Mouse (Mus musculus) C2C12 (cell line): ENCODE data around the gene Taf10.

Experiments used
- CEBPB ChIP-seq: IDR thresholded peaks from one replicate; pipeline ENCODE4 v1.6.1; 2011; ENCODE audit warnings: low read depth, mild to moderate bottlenecking, control low read depth, moderate library complexity
- CTCF ChIP-seq: IDR thresholded peaks from one replicate; pipeline ENCODE4 v1.5.1; 2011; ENCODE audit not compliant: control insufficient read depth, insufficient read depth, insufficient read length
- FOSL1 ChIP-seq: IDR thresholded peaks from one replicate; pipeline ENCODE4 v1.8.0; 2011; ENCODE audit warnings: mild to moderate bottlenecking, low read length; ENCODE audit not compliant: poor library complexity, insufficient read depth, severe bottlenecking
- MAX ChIP-seq: IDR thresholded peaks from one replicate; pipeline ENCODE4 v1.6.1; 2011; ENCODE audit warnings: mild to moderate bottlenecking, control low read depth
- MYOD1 ChIP-seq: IDR thresholded peaks from one replicate; pipeline ENCODE4 v1.6.1; 2011; ENCODE audit warnings: low read depth; ENCODE audit not compliant: control insufficient read depth, insufficient read length
- MYOG ChIP-seq: IDR thresholded peaks from one replicate; pipeline ENCODE4 v1.6.1; 2011; ENCODE audit not compliant: control insufficient read depth, insufficient read length; ENCODE audit errors: extremely low read depth
- USF1 ChIP-seq: IDR thresholded peaks from one replicate; pipeline ENCODE4 v1.6.1; 2011; ENCODE audit warnings: low read depth, mild to moderate bottlenecking, control low read depth, moderate library complexity

DNA sequence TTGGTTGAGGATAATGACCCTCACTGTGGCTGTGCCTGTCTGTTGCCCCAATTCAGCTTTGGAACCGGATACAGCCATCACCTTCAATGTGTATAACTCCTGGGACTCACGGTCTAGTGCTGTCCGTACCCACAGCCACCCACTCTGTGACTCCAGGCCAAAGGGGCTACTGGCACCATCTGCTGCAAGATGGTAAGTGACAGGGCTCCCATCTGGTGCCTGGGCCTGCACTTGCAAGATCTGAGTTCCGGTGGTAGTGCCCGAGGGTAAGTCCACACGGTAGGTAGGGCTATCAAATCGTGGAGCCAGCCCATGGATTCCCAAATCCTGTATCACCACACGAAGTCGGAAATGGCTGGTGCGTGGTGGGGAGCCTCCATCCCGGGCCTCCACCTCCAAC is 20.2 kb upstream of the Taf10 start:
- TF ChIP-seq USF1 (no peak), MAX (no peak), MYOG (no peak), CTCF (no peak), MYOD1 (no peak), CEBPB (no peak), FOSL1 (no peak)
